Mouse (Mus musculus) cortical plate, adult 2 months (tissue): Measurements from ENCODE around the gene Gm42417.

ENCODE experiments used
- CTCF ChIP-seq: fragments of 200-500 bp; IDR thresholded peaks from 2 replicates; pipeline ENCODE4 v1.5.1; 2011; ENCODE audit warnings: mild to moderate bottlenecking, control low read depth, low read length; ENCODE audit not compliant: insufficient read depth; ENCODE audit errors: extremely low read depth
- POLR2A ChIP-seq: fragments of 200-500 bp; IDR thresholded peaks from 2 replicates; pipeline ENCODE4 v1.6.1; 2011; ENCODE audit warnings: mild to moderate bottlenecking, low read length, control low read depth; ENCODE audit not compliant: insufficient read depth; ENCODE audit errors: extremely low read depth

DNA sequence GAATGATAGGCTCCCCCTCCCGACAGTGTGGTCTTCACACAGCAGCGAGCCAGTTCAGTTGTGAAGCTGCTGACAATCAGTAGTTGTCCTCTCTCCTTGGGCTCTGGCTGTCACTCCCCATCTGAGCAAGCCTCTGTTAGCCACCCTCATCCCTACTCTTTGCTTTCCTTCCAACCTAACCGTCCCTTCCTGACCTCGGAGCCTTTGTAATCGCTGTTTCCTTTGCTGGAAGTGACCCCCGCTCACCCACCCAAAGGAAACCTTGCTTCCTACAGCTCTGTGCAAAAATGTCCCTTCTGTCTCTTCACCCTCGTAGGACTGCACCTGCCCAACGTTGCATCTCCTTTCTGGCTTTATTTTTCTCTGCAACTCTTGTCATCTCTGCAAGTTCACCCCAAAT, 43.0 kb upstream of the Gm42417 start:
- TF ChIP-seq CTCF = no peak
- no peak for TF ChIP-seq POLR2A
